Mouse (Mus musculus): ENCODE measurements around the gene Slc38a4.

Gene Slc38a4

DNA sequence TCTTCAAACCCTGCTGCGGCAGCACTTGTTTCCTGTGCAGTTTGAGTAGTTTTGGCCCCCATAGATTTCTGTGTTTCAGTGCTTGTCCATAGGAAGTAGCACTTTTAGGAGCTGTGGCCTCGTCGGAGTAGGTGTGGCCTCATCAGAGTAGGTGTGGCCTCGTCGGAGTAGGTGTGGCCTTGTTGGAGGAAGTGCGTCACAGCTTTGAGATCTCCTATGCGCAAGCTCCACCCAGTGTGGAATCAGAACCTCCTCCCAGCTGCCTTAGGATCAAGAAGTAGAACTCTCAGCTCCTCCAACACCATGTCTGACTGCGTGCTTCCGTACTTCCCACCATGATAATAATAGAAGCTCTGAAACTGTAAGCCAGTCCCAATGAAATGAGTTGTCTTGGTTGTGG, 83.8 kb downstream of the Slc38a4 start:
- DNase-seq (ENCODE audit: low read depth, low spot score): no peak

DNA sequence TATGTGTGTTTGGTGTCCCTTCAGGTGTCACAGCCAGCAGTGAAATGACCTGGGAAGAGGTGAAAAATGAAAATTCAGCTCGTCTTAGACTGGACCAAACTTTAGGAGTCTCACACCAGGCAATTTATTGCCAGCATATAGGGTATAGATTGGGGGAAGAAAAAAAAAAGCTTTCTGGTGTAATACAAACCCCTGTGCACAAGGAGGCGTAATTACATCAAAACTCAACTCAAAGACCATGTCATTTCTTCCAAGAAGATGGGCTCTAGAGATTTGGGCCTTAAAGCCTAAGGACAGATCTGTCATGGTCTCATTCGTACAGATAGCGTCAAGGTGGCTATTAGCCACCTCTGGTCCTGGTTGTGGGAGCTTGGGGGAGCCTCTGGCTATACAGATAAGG, 86.0 kb downstream of the Slc38a4 start:
- DNase-seq (ENCODE audit: low read depth, low spot score): no peak

DNA sequence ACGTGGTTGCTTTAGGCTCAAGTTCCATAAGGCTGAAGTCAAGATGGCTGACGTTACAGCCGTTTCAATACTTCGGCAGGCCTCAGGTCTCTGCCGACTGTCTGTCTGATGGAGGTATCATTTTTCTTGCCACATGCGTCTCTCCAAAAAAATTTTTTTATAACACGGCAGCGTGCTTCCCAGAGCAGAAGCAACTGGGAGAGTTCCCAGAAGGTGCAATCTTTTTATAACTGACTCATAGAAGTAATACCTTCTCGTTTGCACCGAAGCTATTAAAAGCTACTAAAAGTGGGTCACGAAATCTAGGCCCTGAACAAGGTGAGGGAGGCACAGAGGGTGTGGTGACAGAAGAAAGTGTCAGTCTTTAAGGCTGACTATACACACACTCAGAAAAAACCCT, 87.0 kb downstream of the Slc38a4 start:
- DNase-seq (ENCODE audit: low read depth, low spot score): peak; percentile 75

DNA sequence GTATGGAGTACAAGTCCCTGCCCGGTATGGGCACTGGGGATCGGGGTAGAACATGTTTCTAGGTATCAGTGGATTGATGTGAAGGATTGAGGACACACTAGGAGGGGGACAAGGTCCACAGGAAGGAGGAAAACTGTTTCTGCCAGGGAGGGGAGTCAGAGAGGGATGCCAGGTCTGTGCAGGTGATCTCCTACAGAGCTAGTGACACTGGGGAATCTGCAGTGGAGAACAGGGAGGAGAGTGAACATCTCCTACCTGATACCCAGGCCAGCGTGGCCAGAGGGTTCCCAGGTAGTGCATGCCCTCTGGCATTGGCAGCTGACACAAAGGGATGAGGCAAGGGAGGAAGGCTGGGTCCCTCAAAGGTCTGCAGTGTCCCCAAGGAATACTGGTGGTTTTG, 89.4 kb downstream of the Slc38a4 start:
- no peak for DNase-seq (ENCODE audit: low read depth, low spot score)

DNA sequence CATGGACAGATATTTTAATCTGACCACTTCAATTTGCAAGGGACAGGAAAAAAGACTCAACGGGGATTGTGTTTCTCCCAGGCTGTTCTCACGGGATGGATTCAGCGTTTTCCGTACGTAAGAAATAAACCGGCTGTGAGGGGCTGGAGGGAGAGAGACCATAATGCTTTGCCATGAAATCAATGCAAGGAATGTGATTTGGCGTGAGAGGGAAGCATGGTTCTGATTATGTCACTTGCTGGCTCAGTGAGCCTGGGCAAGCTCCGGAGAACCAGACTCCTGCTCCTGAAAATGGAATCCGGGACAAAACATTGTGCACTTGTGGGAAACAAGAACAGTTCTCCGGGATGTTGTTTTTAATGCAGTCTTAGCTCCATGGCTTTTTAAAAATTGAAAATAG, 92.0 kb downstream of the Slc38a4 start:
- no peak for DNase-seq (ENCODE audit: low read depth, low spot score)

DNA sequence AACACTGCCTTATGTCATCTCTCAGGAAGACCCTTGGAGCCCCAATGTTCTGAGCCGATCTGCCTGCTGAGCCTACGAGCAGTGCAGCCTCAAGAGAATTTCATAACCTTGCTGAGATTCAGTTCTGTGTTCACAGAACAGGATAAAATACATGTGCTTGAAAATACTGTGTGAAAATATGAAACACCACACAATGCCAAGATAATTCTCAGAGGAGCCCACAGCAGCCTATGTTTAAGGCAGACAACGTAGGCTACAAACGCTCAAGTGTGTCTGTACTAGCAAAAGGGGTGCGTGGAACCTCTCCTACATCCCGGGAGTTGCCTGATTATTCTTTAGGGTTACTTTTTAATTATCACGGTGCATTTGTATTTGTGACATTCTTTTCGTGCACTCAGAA, 92.4 kb downstream of the Slc38a4 start:
- DNase-seq (ENCODE audit: low read depth, low spot score): no peak

DNA sequence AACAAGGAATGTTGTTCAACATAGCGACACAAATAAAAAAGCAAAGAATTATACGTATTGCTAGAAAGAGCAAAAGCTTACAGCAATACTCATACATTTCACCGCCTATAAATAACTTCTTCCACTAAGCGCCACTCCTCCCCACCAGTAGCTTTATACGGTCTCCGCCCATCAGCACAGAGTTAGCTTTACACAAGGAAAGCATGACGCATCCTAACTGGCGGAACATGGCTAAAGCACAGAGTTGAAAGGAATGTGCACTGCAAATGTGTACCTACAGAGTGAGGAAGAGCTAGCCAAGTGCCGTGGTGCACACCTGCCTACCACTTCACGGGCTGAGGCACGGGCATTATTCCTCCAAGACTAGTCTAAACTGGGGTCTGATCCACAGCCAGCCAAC, 95.4 kb downstream of the Slc38a4 start:
- no peak for DNase-seq (ENCODE audit: low read depth, low spot score)

DNA sequence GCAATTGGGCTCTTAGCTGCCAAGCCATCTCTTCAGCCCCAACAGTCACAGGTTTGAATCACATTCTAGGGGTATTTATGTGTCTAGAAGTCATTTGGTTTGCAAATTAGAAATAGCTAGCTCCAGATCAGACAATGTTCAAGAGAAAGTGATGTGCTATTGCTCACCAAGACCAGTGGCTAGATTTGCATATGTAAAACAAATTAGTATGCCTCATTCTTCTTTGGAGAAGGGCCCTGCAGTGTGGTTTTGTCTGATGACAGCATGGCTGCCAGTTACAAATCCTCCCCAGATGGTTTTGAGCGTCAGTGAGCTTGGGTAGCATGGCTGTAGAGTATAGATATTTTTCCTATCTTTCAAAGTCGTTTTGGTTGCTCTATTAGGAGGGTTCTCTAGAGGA, 96.5 kb downstream of the Slc38a4 start:
- DNase-seq (ENCODE audit: low read depth, low spot score): no peak

DNA sequence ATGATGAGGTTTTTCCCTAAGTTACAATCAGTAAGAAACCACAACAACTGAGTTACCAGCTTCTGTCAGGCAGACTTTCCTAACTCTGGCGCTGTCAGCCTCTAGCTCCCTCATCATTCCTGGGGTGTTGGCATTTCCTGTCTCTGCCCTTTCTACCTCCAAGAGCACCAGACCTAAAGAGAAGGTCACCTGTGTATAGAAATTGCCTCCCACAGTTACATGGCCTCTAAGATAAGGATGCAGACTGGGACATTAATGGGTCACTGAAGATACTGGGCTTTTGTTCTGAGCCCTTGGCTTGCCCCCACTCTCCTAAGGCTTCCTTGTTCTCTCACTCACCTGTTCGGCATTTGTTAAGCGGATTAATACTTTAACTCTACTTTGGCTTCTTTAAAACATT, 99.1 kb downstream of the Slc38a4 start:
- DNase-seq (ENCODE audit: low read depth, low spot score): no peak

DNA sequence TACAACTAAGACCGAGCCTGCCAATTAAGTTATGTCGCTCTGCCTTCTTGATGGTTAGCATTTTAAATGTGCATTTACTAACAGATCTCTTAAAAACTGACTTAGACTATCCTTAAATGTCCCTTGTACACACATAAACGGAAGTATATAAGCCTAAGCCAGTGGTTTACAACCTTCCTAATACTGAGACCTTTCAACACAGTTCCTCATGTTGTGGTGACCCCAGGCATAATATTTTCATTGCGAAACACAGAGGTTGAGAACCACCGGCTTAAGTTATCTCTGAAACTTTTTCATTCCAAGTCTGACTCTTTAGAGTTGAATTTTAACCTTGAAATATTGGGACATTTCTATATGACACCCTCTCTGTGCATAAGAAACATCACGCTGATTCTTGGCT, 101.4 kb downstream of the Slc38a4 start:
- no peak for DNase-seq (ENCODE audit: low read depth, low spot score)

DNA sequence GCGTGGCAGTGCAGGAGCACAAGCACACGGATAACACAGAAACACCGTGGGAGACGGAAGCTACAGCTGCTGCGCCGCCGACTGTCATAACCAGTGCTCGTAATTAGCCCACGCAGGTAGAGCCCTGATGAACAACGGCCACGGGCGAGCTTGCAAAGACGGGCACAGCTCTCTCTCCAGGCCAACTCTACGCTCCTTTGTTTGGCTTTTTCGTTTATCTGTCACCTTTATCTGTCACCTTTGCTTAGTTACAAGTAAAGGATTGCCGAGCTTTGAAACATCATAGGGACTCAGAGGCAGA, 101.9 kb downstream of the Slc38a4 start:
- no peak for DNase-seq (ENCODE audit: low read depth, low spot score)

DNA sequence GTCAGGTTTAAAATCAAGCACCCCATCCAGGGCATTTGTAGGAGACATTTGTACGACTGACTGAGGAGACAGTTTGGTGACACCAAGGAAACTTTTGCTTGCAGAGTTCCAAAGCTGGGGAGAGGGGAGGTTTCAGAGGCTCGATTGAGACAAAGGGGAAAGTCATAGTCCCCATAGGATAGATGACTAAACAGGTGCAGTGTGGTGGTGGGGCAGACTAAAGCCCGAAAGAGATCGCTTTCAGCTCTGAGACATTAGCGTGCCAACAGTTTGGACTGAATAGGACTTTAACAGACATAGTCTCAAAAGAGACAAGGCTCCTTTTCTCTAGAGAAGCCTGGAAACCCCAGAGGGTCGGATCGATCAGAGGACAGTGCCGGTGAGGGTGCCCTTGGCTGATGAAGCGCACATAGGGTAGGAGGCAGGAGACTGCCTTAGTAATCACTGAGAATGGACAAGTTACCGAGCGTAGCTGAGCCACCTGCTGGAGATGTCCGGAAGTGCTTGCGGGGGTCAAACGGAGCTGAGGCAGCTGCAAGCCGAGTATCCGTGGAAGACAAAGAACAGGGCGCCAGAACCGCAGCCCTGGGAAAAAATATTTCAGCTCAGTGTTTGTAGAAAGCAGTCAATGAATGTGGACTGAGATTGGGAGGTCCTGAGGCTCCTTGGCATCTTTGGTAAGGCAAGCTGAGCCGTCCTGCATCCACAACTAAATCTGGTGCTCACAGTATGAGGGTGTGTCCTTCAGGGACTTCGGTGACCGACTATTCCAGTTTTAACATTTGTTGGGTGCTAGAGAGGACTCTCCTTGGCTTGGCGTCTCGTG, 102.4 kb downstream of the Slc38a4 start:
- DNase-seq (ENCODE audit: low read depth, low spot score): peak; percentile 38

DNA sequence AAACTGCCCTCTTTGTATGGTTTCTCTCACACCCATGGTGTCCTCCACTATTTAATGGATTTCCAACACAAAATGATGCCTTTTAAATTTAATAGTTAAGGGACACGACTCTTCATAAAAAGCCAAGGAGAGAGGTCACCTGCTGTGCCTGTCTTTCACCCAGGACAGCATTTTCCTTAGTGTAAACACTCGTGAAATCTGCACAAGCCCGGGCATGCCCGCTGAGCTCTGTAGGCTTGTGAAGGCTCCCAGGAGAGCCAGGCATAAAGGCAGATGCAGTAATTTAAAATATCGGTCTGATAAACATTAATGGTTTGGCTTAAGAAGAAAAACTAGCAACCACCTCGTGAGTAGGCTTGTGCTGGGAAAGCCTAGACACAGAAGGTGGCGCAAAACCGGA, 103.3 kb downstream of the Slc38a4 start:
- DNase-seq (ENCODE audit: low read depth, low spot score): no peak

DNA sequence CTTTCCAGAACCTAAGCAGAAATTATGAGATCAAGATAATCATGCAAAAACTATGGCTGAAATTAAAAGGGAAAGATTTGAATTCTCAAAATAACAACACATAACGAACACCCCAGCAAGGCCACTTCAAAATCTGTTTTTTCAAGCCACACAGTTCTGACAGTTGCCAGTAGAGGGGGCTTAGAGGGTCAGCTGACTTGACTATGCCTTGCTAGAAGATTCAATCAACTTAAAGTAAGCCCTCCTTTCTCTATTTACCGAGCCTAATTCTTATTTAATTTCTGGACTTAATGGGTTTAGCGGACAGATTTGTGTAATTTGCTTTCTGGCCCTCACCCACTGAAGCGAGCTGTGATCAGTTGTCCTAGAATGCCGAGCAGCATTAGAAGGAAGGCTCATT, 104.0 kb downstream of the Slc38a4 start:
- DNase-seq (ENCODE audit: low read depth, low spot score): no peak

DNA sequence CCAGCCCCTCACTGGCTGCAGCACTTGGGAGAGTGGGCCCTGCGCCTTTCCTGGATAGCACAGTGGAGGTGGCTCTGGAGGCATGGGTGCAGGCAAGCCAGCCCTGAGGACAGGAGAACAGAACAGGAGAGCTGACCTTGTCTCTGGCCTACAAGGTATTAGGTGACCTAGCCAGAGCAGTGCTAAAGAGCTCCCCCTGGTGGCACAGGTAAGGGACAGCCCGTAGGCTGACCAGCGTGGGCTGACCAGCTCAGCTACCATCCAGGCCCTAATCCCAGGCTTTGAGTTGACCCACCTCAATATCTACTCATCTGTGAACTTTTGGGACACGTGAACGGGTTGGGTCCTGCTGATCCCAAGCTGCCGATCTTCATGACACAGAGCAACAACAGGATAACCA, 107.3 kb downstream of the Slc38a4 start:
- no peak for DNase-seq (ENCODE audit: low read depth, low spot score)
